Mouse (Mus musculus): ENCODE measurements around the gene Acvr1. TPM values are rescaled to one million over a fixed set of nuclear protein-coding genes. Genes with fewer than 3 reads are reported as not detected.

Acvr1 gene
- total and polyA plus RNA-seq, 2 experiments from 2014 or later: 5.9 to 13.5 TPM

GRCm38 (mm10) chr2:58590055-58590454, 23.1 kb upstream of the Acvr1 start:
- TF ChIP-seq EP300 (IDR thresholded peaks at IDR 0.05; ENCODE audit: low read depth): no peak
- no peak for TF ChIP-seq CTCF (IDR thresholded peaks at IDR 0.05; ENCODE audit: low read depth)
- Histone ChIP-seq H3K27me3 (ENCODE audit: control insufficient read depth, insufficient read depth, low read length) (no peaks in the 10 kb centered on the region), H3K9me3 (replicated peaks; ENCODE audit: control insufficient read depth, low read length) (no peaks in the 10 kb centered on the region), H3K4me2 (ENCODE audit: low read depth, low read length) (no peak overlapping the region), H3K36me3 (replicated peaks; ENCODE audit: control insufficient read depth, insufficient read depth, low read length) (no peaks in the 10 kb centered on the region), H3K4me1 (ENCODE audit: control insufficient read depth, insufficient read depth) (peaks cover 10% of the 10 kb centered on the region), H3K4me3 (ENCODE audit: low read depth, low read length) (no peak overlapping the region), H3K27ac (ENCODE audit: low read depth) (no peak overlapping the region), H3K9ac (replicated peaks; ENCODE audit: low read depth, low read length) (no peak overlapping the region)
- no peak for ATAC-seq (ENCODE audit: insufficient read depth, low read depth)
- DNase-seq (ENCODE audit: low spot score): no peak
- WGBS: 97% methylated on average over 1 of the region's 1 CpGs

DNA sequence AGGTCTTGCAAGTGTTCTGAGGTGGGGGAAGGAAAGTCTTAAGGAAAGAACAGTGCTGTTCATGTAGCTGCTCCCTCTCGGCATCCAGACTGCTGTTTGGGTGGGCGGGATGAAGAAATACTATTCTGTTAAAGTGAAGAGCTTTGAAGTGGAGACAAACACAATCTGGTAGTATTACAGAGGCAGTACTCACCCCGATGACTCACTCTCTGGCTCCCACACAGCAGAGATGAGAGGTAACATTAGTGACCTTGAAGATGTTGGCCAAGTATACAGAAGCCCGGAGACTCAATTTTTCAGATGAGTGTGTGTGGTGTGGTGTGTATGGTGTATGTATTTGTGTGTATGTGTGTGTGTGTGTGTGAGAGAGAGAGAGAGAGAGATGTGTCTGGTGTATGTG, 22.7 kb upstream of the Acvr1 start:
- TF ChIP-seq EP300 (IDR thresholded peaks at IDR 0.05; ENCODE audit: low read depth) (no peak), CTCF (IDR thresholded peaks at IDR 0.05; ENCODE audit: low read depth) (no peak)
- Histone ChIP-seq H3K36me3 (replicated peaks; ENCODE audit: control insufficient read depth, insufficient read depth, low read length) (no peaks in the 10 kb centered on the region), H3K27ac (ENCODE audit: low read depth) (peak overlapping the region; percentile 21; the same call in 1 of the 2 replicates), H3K9ac (replicated peaks; ENCODE audit: low read depth, low read length) (no peak overlapping the region), H3K9me3 (replicated peaks; ENCODE audit: control insufficient read depth, low read length) (no peaks in the 10 kb centered on the region), H3K27me3 (ENCODE audit: control insufficient read depth, insufficient read depth, low read length) (no peaks in the 10 kb centered on the region), H3K4me2 (ENCODE audit: low read depth, low read length) (no peak overlapping the region), H3K4me1 (ENCODE audit: control insufficient read depth, insufficient read depth) (peaks cover 6% of the 10 kb centered on the region), H3K4me3 (ENCODE audit: low read depth, low read length) (no peak overlapping the region)
- 29% methylated on average over 4 of the region's 4 CpGs for WGBS
- peak; percentile 80 for ATAC-seq (ENCODE audit: insufficient read depth, low read depth)
- DNase-seq (ENCODE audit: low spot score): peak; percentile 40

GRCm38 (mm10) chr2:58586311-58586710, 19.4 kb upstream of the Acvr1 start:
- Histone ChIP-seq H3K27me3 (ENCODE audit: control insufficient read depth, insufficient read depth, low read length) (no peaks in the 10 kb centered on the region), H3K4me1 (ENCODE audit: control insufficient read depth, insufficient read depth) (no peaks in the 10 kb centered on the region), H3K9ac (replicated peaks; ENCODE audit: low read depth, low read length) (no peak overlapping the region), H3K4me3 (ENCODE audit: low read depth, low read length) (no peak overlapping the region), H3K27ac (ENCODE audit: low read depth) (no peak overlapping the region), H3K9me3 (replicated peaks; ENCODE audit: control insufficient read depth, low read length) (no peaks in the 10 kb centered on the region), H3K36me3 (replicated peaks; ENCODE audit: control insufficient read depth, insufficient read depth, low read length) (no peaks in the 10 kb centered on the region), H3K4me2 (ENCODE audit: low read depth, low read length) (no peak overlapping the region)
- no peak for ATAC-seq (ENCODE audit: insufficient read depth, low read depth)
- TF ChIP-seq EP300 (IDR thresholded peaks at IDR 0.05; ENCODE audit: low read depth) (no peak), CTCF (IDR thresholded peaks at IDR 0.05; ENCODE audit: low read depth) (no peak)
- no peak for DNase-seq (ENCODE audit: low spot score)
- 72% methylated on average over 10 of the region's 10 CpGs for WGBS

DNA sequence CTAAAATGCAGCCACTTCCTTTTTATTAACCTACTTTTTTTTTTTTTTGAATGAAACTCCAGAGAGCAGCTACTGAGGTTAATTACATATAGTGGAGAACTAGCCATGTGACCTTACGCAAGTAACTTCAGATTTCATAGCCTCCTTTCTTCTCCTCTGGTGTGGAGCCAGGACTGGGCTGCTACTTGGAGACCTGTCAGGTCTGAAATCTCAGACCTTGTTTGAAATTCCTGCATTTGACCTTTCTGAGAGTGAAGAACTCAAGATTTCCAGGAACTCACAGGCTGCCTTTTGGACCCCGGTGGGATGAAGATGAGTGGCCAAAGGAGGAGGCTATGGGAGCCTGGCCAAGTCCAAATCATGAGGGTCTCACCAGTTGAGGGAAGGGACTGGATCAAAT, 7.2 kb upstream of the Acvr1 start:
- 71% methylated on average over 2 of the region's 2 CpGs for WGBS
- no peak overlapping the region for H3K4me3 ChIP-seq (ENCODE audit: low read depth, low read length)
- no peak overlapping the region for H3K9ac ChIP-seq (replicated peaks; ENCODE audit: low read depth, low read length)
- TF ChIP-seq EP300 (IDR thresholded peaks at IDR 0.05; ENCODE audit: low read depth) (no peak), CTCF (IDR thresholded peaks at IDR 0.05; ENCODE audit: low read depth) (no peak)
- ATAC-seq (ENCODE audit: insufficient read depth, low read depth) (no peak), DNase-seq (ENCODE audit: low spot score) (no peak)
- H3K27ac ChIP-seq (ENCODE audit: low read depth): no peak overlapping the region
- H3K27me3 ChIP-seq (ENCODE audit: control insufficient read depth, insufficient read depth, low read length): no peaks in the 10 kb centered on the region
- no peaks in the 10 kb centered on the region for H3K9me3 ChIP-seq (replicated peaks; ENCODE audit: control insufficient read depth, low read length)
- no peak overlapping the region for H3K4me2 ChIP-seq (ENCODE audit: low read depth, low read length)
- no peaks in the 10 kb centered on the region for H3K4me1 ChIP-seq (ENCODE audit: control insufficient read depth, insufficient read depth)
- no peaks in the 10 kb centered on the region for H3K36me3 ChIP-seq (replicated peaks; ENCODE audit: control insufficient read depth, insufficient read depth, low read length)

DNA sequence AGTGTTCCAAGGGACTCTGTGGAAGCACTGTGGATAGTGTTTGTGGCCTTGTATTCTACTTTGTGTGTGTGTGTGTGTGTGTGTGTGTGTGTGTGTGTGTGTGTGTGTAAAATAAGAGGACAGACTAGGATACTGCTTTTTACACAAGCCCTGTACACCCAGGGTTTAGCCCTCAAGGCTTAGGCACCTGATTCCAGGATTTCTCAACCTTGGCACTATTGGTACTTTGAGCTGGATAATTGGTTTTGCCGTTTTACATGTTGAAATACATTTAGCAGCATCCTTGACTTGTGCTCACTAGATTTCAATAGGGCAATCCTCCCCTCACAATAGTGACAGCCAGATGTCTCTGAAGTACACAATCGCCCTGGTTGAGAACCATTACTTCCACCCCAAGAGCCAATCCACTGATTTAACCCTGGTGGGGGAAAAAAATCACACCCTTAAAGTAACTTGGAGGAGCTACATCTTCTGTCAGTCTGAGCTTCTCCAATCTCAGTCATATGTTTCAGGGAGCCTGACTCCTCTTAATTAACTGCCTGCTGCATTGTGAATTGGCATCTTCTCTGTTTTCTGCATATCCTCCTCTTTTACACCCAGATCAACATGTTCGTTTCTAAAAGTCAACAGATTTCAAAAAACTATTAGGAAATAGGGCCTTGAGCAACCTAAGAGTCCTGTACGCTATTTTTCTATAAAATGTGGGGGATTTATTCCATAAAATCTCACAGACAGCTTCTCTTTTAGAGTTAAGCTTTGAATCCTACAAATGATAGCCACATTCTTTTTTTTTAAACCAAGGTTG, 2.1 kb upstream of the Acvr1 start:
- peak overlapping the region; percentile 98 for H3K27ac ChIP-seq (ENCODE audit: low read depth)
- H3K4me3 ChIP-seq (ENCODE audit: low read depth, low read length): peak overlapping the region; percentile 88; the same call in 1 of the 2 replicates
- no peaks in the 10 kb centered on the region for H3K27me3 ChIP-seq (ENCODE audit: control insufficient read depth, insufficient read depth, low read length)
- no peak for ATAC-seq (ENCODE audit: insufficient read depth, low read depth)
- no peak overlapping the region for H3K9ac ChIP-seq (replicated peaks; ENCODE audit: low read depth, low read length)
- TF ChIP-seq EP300 (IDR thresholded peaks at IDR 0.05; ENCODE audit: low read depth) (no peak), CTCF (IDR thresholded peaks at IDR 0.05; ENCODE audit: low read depth) (no peak)
- H3K36me3 ChIP-seq (replicated peaks; ENCODE audit: control insufficient read depth, insufficient read depth, low read length): no peaks in the 10 kb centered on the region
- no peak for DNase-seq (ENCODE audit: low spot score)
- 74% methylated on average over 4 of the region's 4 CpGs for WGBS
- peaks cover 23% of the 10 kb centered on the region for H3K4me1 ChIP-seq (ENCODE audit: control insufficient read depth, insufficient read depth)
- no peaks in the 10 kb centered on the region for H3K9me3 ChIP-seq (replicated peaks; ENCODE audit: control insufficient read depth, low read length)
- H3K4me2 ChIP-seq (ENCODE audit: low read depth, low read length): peak overlapping the region; percentile 74

Data from heart, postnatal 0 days (tissue).